Mouse (Mus musculus) E14TG2a.4 (cell line): ENCODE results near the gene Slc28a3.

Experiments used
- CTCF ChIP-seq: conservative IDR thresholded peaks from 2 replicates; pipeline ENCODE4 v1.5.1; 2014; ENCODE audit warnings: low read length
- POU5F1 ChIP-seq: IDR thresholded peaks from 2 replicates; pipeline ENCODE4 v1.6.1; 2014; ENCODE audit warnings: low read length, borderline replicate concordance

- TF ChIP-seq CTCF (no peak), POU5F1 (no peak)
Measured at GRCm38 (mm10) chr13:58541620-58542019, 69.1 kb downstream of the Slc28a3 start.
